Mouse (Mus musculus) frontal cortex, postnatal 10 days (tissue): ENCODE data around the gene Arhgap29.

Source experiments
- DNase-seq, 2 experiments: peaks; one replicate each; pipeline ENCODE4 v3.0.0; 2022; ENCODE audit warnings: low spot score in 2 of 2, mixed read lengths in 1 of 2

Arhgap29 gene

DNA sequence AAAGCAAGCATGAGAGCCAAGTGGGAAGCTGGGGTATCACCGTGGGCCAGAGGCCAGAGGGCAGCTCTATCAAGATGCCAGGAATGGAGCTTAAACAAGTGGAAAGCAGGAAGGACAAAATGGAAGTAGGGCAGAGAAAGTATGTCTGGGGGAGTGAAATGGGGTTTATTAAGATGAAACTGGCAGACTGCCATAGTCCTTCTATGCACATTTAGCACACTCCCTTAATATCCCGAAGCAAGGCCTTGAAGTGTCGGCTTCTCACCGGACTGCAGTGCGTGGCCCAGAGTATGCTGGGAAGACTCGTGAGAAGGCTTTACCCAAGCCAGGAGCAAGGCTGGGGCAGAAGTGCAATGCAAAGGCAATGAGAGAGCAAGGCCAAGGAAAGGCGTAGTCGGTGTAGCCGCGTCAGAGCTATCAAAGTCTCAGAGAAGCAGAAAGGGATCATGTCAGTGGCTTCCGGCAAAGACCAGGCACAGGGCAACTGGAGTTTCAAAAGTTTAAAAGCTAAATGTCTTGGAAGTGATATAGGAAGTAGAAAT, 11.1 kb upstream of the Arhgap29 start:
- DNase-seq = no peak

DNA sequence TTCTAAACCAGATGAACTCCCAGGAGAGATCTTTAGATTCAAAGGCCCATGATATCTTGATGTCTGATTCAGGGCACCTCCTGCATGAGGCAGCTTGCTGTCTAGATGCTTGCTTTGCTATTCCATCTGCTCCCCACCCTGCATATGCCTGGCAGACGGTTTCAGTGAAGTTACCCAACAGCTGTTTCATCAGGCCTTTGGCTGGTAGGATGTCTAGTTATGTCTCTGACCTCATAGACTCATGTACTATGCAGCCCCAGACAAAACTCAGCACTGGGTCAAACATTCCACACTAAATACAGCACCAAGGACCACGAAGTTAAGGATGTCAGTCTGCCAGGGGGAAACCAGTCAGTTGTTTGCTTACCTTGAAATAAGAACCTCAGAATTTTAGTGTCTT, 6.4 kb upstream of the Arhgap29 start:
- no peak for DNase-seq

DNA sequence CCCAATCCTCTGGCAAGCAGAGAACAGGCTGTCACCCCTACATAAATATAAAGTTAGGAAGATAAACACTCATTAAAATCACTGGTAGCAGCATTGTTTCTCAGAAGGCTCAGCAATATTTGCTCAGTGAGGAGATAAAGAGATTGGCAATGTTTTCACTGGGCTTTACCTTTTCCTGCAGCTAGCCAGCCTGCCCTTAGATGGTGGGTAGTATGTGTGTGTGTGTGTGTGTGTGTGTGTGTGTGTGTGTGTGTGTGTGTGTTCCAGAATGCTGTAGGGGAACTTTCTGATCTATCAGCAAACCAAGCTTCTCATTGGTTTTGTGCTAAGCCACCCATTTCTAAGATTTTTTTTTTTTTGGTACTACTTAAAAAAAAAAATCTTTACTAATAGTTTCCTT, 5.6 kb upstream of the Arhgap29 start:
- no peak for DNase-seq

DNA sequence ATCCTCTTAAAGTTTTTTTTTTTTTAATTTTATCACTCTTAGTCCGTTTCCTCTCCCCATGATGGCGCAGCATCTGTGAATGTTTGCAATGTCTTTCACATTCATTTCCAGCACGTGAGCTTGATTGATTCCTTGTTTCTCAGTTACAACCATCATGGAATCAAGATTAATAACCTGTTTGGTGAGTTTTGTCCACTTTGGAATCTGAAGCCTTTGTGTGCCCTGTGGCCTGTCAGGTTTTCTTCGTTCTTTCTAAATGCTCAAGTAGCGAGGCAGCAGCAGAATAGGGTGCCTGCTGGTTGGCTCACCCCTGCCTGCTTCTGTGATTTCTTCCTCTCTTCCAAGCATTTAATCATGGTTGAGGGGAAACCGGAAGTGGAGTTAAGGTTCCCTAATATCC, 2.2 kb upstream of the Arhgap29 start:
- DNase-seq = no peak

DNA sequence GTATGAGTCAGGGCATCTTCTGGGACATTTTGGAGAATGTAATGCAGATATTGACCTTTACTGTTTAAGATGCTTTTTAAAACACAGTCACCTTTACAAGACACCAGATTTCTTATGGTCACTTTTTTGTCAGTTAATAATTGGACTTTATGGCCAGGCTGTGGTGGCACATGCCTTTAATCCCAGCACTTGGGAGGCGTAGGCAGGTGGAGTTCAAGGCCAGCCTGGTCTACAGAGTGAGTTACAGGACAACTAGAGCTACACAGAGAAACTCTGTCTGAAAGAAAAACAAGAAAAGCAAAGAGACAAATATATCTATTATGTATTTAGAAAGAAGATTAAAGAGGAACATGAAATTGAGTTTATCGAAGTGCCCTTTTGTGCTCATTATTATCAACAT, 1.2 kb upstream of the Arhgap29 start:
- DNase-seq = no peak

DNA sequence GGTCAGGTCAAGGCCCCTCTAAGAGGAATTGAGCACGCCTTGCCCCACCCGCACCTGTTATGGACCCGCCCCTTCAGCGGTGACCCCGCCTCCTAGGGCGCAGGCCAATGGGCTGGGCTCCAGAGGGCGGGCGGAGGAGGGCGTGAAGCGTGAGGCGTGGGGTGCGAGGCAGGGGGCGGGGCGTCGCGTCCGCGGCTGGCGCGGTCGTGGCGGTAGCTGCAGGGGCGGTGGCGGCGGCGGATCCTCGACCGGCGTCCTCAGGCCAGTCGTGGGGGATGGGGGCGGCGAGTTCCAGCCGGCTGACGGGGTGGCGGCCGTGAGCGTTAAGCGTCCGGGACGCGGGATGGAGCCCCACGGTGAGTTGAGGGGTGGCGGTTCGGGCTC, 700 bp downstream of the Arhgap29 start:
- peak; percentile 45 to 72 for DNase-seq

DNA sequence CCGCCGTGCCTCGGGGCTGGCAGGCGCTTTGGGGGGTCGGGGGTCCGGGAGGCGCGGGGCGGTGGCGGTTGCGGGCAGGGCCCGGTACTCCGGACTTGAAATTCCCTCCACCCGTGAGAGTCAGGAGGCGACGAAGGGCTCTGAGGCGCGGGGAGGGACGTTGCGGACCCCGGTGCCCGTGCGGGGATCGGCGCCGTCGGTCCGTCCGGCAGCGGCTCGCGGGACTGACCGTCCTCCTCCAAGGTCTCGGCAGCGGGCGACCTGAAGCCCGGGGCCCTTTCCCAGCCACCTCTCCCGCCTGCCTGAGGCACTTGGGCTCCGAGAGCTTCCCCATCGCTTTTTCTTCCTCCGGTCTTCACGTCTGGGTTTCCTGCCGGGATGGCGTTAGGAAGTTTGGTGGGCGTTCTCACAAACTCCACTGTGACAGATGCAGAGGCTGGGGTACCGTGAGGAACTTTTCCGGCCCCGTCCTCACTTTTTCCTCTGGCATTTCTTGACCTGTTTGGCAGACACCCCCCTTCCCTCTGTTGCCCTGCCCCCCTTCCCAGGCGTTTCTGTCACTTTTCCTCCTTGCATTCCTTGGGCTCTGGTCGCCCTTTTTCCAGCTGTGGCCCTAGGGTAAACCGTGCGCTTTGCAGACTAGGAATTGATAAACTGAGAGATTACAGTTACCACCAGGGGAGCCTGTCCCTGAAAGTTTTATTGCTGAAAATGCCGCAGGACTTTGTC, 1.3 kb downstream of the Arhgap29 start:
- peak in 1 of 2 experiments; percentile 13 for DNase-seq

DNA sequence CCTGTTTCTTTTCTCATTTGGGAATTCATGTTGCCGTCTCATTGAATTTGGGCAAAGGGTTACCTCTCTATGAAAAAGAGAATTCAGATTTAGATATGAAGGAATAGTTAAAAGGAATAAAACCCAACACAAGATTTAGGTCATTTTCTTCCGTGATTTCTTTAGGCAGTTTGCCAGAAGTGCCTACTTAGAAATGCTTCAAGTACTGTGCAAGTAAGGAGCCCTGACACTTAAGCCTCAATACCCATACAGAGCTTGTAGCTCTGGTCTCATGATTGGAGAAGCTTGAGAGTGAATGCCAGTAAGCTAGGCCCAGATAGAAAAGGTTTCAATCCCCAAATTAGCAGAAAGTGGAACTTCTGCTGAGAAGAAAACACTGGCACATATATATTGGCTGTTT, 2.1 kb downstream of the Arhgap29 start:
- no peak for DNase-seq

DNA sequence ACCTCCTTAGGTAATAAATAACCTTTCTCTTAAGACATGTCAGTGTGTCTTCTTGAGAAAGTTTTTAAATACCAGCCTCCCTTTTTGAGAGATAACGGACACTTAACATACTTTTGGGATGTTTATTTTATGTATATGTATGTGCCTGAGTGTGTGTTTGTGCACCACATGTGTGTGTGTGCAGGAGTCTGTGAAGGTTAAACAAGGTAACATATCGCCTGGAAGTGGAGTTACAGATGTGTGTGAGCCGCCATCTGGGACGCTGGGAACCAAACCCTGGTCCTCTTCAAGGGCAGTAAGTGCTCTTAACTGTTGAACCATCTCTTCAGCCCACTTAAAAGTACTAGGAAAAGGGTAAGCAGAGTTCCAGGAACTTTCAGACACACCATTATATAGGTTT, 3.2 kb downstream of the Arhgap29 start:
- DNase-seq = no peak

DNA sequence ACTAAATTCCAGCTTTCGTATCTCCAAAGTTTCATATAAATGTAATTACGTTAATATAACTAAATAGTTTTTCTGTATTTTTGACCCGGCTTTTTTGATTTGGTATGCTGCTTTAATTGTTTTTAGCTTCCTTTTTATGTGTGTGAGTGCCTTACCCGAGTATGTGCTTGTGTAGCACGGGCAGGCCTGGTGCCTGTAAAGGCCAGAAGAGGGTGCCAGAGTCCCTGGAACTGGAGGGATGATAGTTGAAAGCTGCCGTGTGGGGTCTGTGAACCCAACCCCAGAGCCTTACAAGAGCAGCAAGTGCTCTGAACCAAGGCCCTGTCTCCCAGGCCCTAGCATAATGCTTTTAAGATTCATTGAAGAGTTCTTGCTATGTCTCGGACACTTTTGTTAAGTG, 4.4 kb downstream of the Arhgap29 start:
- no peak for DNase-seq

DNA sequence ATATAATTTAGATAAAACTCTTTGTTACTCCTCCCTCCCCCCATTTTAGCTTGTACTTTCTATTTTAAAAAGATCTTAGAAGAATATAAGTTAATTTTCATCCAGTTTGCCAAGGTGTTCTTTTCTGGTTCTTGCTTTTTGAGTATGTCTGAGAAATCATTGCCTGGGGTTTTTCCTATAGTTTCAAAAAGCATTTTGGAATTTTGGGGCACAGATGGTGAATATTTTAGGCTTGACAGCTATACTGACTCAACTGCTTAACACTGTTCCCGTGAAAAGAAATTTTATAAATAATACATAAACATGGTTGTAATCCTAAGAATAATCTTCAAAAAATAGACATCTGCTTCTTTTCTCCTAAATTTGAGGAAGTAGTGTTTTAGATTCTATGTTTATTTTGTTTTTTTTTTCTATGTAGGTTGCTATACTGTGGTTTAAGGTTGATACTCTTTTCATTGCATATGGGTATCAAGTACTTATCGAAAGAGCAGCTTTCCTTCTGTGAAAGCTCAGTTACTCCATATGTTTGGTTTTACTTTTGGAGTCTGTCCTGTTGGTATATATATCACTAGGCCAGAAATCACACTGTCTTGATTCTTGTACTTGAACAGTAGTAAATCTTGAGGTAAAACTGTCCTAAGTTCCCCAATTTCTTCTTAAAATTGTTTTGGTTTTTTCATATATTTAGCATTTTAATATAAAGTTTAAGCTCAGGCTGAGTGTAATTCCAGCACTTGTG, 5.4 kb downstream of the Arhgap29 start:
- DNase-seq = no peak

DNA sequence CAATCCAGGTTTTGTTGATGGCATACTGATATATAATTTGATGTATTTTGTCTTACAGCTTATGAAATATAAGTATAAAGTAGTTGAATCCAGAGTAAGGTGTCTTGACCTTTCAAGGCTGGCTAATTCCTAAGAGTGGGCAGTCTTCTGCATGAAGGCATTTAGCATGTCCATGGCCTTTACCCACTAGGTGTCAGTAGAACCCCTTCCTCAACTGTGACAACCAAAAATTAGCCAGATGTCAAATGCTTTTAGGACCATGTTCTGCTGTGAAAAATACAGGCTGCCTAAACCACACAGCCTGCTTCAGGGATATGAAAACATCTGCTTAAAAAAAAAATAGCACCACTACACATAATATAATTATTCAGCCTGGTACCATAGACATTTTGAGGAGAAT, 11.8 kb downstream of the Arhgap29 start:
- DNase-seq = peak in 1 of 2 experiments; percentile 37

DNA sequence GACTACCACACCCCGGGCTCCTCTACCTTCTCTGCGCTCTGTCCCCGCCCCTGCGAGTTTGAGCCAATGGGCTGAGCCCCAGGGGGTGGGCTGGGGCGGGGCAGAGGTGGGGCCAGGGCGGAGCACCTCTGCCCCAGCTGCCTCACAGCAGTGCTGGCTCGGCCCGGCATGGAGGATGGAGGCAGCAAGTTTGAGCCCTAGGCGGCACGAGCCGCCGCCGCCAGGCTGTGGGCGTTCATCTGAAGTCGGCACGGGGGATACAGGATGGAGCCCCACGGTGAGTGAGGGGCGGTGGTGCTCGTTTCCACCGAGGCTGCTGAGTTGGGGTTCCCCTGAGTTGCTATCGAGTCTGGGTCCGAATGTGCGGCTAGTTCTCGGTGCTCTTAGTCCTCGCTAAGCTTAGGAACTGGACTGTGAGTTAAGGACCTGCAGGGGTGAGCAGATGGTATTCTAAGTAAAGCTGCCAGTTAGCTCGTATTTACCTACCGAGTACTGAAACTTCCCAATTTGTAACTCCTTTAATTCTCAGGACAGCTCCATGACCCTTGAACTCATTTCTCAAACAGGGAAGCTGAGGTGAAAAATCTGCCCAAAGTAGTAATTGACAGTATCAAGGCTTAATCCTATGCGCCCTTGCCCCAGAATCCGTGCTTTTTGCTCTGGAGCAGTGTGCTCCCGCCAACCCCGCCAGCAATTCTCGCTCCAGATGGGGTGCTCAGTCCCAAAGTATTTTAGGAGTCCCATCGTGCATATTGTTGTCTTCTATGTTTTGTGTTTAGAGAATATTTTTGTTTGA, 15.5 kb downstream of the Arhgap29 start:
- DNase-seq = peak; percentile 61 to 78

DNA sequence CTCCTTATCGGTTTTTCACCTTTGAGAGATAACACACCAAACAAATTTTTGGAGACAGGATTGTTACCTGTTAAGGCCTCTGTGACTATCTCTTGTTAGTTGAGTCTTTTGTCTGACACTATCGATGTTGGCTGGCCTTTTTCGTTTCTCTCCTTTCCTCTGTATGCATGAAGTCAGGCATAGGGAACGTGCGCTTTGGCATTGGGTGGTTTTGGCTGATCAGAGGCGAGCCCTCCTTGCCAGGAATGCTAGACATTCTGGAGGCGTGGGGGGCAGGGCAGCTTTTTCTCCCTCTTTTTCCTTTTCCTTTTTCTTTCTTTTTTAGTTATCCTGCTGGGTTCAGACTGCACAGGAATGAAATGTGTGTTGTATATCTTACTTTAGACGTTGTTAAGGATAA, 16.3 kb downstream of the Arhgap29 start:
- no peak for DNase-seq

DNA sequence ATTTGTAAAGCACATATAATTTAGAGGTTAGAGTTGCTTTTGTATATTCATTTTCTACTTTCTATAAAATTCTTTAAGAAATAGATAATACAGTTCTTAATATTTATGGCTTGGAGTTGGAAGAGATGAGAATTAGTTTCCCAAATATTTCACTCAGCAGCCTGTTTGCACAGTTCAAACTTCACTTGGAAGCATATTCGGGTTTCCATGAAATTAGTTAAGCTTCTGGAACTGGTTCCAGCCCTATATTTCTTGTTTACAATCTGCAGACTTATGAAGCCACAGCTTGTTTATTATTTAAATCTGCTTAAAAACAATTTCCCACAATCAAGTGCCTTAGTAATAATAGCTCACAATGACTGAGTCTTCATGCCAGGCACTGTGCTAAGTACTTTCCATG, 17.1 kb downstream of the Arhgap29 start:
- DNase-seq = no peak

DNA sequence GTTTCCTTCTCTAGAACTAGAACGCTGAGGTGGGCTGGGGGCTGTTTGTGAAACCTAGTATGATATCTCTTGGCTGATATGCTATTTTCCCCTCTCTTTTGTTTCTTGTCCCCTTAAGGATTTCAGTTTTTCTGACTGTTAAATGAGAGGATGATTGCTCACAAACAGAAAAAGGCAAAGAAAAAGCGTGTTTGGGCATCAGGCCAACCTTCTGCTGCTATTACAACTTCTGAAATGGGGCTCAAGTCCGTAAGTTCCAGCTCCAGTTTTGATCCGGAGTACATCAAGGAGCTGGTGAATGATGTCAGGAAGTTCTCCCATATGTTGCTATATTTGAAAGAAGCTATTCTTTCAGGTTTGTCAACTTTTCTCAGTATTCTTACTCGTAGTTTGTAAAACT, 21.4 kb downstream of the Arhgap29 start:
- no peak for DNase-seq

DNA sequence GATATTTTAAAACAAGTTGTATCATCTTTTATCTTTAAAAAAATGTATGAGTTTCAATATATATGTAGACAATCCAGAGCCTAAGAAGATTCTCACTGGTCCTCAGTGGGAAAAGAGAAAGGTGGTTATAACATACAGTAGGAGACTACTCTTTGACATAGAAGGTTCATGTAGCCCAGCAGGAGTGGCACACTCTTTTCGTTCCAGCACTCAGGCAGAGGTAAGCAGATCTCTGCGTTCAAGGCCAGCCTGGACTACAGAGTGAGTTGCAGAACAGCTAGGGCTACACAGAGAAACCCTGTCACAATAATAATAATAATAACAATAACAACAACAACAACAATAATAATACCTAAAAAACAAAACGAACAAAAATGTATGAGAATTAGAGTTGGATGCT, 23.0 kb downstream of the Arhgap29 start:
- no peak for DNase-seq

DNA sequence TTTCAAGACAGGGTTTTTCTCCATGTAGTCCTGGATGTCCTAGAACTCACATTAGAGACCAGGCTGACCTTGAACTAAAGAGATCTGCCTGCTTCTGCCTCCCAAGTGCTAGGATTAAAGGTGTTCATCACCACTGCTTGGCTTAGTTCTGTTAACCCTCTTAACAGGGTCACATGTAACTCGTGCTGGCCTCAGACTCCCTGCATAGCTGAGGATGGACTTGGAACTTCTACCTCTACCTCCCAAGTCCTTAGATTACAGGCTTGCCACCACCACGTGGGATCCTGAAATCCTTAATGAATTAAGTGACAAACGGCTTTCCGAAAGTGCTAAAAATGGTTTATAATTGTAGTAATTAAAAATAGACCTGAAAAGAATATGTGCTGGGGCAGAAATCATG, 29.0 kb downstream of the Arhgap29 start:
- DNase-seq = no peak

DNA sequence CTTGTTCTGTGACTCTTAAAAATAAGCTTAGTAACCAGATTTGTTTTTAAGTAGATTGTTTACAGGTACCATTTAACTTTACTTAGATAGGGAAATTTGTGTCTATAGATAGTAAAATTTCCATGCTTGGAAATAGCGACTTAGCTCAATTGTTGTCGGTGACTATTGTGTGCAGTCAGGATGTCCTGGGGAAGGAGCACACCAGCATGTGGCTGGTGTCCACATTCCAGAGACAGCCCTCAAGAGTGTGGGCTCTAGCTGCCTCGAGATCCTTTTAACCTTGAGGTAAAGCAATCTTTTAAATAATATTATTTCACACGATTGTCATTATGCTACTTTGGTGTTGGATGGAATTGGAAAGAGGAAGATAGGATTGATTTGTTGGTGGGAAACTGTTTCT, 30.1 kb downstream of the Arhgap29 start:
- DNase-seq = no peak

DNA sequence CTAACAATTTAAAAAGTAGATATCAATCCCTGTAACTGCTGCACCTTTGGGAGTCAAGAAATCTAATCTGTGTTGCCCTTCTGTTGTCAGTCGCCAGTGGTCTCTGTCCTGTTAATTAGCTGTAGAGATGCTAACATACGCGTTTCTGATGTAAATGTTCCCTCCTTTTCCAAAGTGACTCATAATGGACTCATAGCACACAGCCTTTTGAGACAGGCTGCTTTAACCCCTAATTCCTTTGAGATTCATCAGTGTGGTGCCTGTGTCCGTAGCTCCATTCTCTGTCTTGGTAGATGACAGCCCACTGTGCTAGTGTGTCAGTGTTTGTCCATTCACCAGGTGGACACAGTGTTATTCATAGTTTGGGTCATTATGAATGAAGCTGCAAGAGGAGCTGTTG, 42.8 kb downstream of the Arhgap29 start:
- DNase-seq = no peak

DNA sequence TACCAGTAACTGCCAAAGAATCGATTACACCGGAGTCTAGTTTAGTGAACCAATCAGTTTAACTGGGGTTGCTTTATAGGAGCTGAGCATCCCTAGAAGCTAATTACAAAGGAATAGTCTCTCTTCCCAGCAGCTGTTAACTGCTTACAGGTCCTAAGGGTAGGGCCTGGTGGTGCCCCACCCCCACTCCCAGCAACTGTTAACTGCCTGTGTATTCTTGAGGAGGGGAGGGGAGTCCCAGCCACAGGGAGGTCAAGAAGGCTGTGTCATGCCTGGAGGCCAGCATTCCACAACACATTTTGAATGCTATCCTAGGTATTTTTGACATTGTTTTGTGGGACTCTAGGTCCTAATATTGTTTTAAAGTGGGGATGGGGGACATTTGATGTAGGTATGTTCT, 47.6 kb downstream of the Arhgap29 start:
- DNase-seq = no peak

DNA sequence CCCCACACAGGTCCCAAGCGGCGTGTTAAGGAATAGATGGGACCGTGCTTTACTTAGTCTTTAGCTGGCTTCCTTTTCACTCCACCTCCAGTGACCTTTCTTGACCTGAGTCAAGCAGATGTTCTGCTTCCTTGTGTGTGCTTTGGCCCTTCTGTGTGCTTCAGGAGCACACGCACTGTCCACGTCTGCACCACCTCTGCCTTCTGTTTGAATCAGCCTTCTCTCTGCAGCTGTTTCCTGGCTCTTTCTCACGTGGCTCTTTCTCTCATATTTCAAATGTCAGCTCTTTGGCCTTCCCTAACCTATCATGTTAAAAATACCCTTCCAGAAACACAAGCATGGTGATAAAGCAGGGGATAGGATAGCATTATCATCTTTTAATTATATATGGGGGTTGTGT, 49.2 kb downstream of the Arhgap29 start:
- no peak for DNase-seq

DNA sequence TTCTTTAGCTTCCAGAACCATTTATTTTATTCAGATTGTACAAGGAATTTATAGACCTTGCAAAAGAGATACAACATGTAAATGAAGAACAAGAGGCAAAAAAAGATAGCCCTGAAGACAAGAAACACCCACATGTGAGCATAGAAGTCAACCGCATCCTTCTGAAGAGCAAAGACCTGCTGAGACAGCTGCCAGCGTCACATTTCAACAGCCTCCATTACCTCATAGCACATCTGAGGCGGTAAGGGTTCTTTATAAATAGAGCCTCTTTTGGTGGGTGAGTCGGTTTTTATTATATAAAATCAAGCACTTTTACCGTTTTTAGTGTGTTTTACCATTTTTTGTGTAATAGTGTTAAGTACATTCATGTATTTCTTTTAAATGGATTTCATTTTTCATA, 57.5 kb downstream of the Arhgap29 start:
- DNase-seq = no peak
